Mouse (Mus musculus) layer of hippocampus, adult 11-12 months (tissue): ENCODE measurements at regions not wholly inside any gene's neighbourhood (a gene's known extent, or its start where the extent isn't known, plus 50 kb on each side); places are given as distances from the start of the nearest gene placed in this dataset.

Source experiments
- DNase-seq: peaks from one replicate; pipeline ENCODE4 v3.0.0; 2022; ENCODE audit warnings: low spot score

- peak; percentile 32 for DNase-seq
Measured at GRCm38 (mm10) chr14:112895561-112895960, 418.8 kb upstream of the Tpm3-rs7 start.

DNA sequence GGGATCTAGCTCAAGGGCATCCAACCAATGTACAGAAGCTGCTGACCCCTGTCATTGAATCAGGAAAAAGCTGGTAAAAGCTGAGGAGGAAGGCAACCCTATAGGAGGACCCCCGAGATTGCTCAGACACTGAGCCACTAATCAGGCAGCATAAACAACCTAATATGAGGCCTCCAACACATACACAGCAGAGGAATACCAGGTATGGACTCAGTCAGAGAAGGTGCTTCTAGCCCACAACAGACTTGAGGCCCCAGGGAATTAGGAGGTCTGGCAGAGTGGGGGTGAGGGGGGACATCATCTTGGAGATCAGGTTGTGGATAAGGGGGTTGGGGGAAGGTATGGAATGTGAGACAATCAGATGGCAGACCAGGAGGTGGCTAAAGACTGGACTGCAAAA lies 413.2 kb upstream of the Tpm3-rs7 start:
- DNase-seq: no peak

- no peak for DNase-seq
Measured at GRCm38 (mm10) chr14:112917148-112917547, 397.3 kb upstream of the Tpm3-rs7 start.
